Mouse (Mus musculus) testis, adult 2 months (tissue): ENCODE measurements around the gene Artn. TPM values are rescaled to one million over a fixed set of nuclear protein-coding genes. Genes with fewer than 3 reads are reported as not detected.

Experiments used
- H3K27ac ChIP-seq: fragments of 200-500 bp; 2 replicates; pipeline ENCODE4 v1.5.1; 2012; ENCODE audit warnings: low read depth, low read length; ENCODE audit not compliant: control insufficient read depth, insufficient read depth
- H3K27me3 ChIP-seq: fragments of 200-500 bp; 2 replicates; pipeline ENCODE4 v1.6.1; 2012; ENCODE audit warnings: mild to moderate bottlenecking, low read length, moderate library complexity; ENCODE audit not compliant: control insufficient read depth, insufficient read depth
- H3K36me3 ChIP-seq: fragments of 200-500 bp; 2 replicates; pipeline ENCODE4 v1.6.1; 2012; ENCODE audit warnings: mild to moderate bottlenecking, low read length; ENCODE audit not compliant: control insufficient read depth, insufficient read depth
- H3K4me1 ChIP-seq: fragments of 200-500 bp; 2 replicates; pipeline ENCODE4 v1.6.1; 2012; ENCODE audit warnings: low read length; ENCODE audit not compliant: control insufficient read depth, insufficient read depth
- H3K4me3 ChIP-seq: fragments of 200-500 bp; 2 replicates; pipeline ENCODE4 v1.5.1; 2012; ENCODE audit warnings: low read depth, mild to moderate bottlenecking, low read length, moderate library complexity, mixed read lengths; ENCODE audit not compliant: control insufficient read depth
- CTCF ChIP-seq: fragments of 200-500 bp; IDR thresholded peaks from 2 replicates; pipeline ENCODE4 v1.5.1; 2012; ENCODE audit warnings: low read depth, mild to moderate bottlenecking, inconsistent platforms, low read length, moderate library complexity; ENCODE audit not compliant: control insufficient read depth, insufficient read depth, insufficient replicate concordance
- POLR2A ChIP-seq: fragments of 200-500 bp; IDR thresholded peaks from 2 replicates; pipeline ENCODE4 v1.6.1; 2012; ENCODE audit warnings: low read depth, mild to moderate bottlenecking, inconsistent platforms, low read length, moderate library complexity; ENCODE audit not compliant: control insufficient read depth
- polyA plus RNA-seq: library from polyadenylated mRNA; depleted of rRNA; stranded (reverse); fragments of >200 nt; gene quantifications from 2 replicates; pipeline ENCODE4 v1.2.3, GENCODE M21; 2012; rRNA removed

The Artn gene
- polyA plus RNA-seq, 1 experiment, result 9.0 TPM

DNA sequence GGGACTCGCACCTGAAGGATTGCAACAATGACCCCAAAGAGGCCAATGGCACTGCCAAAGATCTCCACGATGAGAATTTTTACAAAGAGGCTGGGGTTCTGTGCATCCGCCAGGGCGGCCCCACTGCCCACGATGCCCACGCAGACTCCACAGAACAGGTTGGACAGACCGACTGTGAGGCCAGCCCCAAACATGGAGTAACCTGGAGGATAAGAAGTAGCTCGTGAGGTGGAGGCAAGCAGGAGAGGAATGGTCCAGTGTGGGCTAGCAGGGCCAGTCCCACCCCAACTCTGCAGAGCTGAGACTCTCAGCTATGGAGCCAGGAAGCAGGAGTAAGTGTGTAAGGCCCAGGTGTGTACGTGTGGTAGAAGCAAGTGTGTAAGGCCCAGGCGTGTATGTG, 44.5 kb downstream of the Artn start:
- Histone ChIP-seq H3K27me3 (no peaks in the 10 kb centered on the region), H3K36me3 (no peaks in the 10 kb centered on the region; the same call in 1 of the 2 replicates), H3K4me1 (peaks cover 11% of the 10 kb centered on the region), H3K4me3 (peak overlapping the region; percentile 91), H3K27ac (peak overlapping the region; percentile 92)
- TF ChIP-seq POLR2A (0 out of 2 replicates have a peak, but pooled peaks have one; percentile 28), CTCF (no peak; the same call in 1 of the 2 replicates)

DNA sequence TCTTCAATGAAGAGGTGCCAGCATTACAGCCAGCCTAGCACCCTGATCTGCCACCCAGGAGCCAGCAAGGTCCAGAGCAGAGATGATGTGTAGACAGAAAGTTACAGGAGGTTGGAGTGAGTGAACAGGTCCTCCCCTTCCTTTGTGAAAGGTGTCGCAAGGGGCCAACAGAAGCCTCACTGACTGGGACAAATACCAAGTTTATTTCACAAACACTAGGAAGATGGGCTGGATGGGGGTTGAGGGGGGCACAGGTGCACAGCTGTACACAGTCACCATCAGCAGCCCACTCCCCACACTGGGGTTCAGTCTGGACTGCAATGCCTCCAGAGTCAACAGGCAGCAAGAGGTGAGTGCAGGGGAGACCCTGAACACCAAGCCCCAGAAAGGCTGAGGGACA, 45.4 kb downstream of the Artn start:
- no peaks in the 10 kb centered on the region; the same call in 1 of the 2 replicates for H3K36me3 ChIP-seq
- H3K4me3 ChIP-seq, result peak overlapping the region; percentile 91
- peak overlapping the region; percentile 100 for H3K27ac ChIP-seq
- peaks cover 11% of the 10 kb centered on the region for H3K4me1 ChIP-seq
- no peaks in the 10 kb centered on the region for H3K27me3 ChIP-seq
- TF ChIP-seq POLR2A, result no peak
- TF ChIP-seq CTCF, result no peak

DNA sequence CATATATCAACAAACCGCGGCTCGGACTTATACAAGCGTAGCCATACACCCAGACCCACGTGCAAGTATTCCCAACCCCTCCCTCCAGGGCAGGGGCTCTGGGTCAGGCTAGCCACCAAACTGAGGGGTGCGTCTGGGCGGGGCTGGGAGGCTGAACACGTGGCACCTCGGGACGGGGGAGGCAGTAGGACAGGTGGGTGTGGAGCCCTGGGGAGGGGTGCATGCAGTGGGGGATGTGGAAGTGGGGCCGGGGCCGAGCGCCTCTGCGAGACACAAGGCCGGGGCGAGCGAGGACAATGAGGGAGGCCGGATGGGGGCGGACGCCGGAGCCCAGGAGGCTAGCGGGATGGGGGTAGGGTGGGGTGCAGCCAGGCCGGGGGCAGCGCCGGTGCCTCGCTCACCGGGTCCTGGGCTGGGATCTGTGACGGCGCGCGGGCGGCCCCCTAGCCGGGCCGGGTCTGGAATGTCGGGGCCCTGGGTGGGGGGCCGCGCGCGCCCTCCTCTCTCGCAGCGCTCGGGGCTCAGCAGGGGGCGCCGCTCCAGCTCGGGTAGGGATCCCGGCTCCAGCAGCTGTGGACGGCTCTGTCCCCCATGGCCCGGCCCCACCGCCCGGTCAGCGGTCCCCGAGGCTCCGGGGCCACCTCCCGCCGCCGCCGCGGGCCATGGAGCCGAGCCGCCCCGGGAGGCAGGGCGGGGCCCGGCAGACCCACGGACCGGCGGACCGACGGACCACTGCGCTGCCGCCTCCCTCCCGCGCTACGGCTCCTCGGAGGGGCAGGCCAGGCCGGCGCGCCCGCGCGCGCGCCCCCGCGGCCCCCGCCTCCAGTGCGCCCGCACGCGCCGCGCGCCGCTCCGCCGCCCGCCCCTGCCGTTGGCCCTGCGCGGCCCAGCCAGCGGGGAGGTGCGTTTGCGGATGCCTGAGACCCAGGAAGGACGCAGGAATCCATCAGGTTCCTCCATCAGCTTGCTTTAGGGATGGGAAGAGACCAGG, 46.6 kb downstream of the Artn start, which contains the start of gene B4galt2:
B4galt2 (minus strand) TSS at position 787 of the 991 bp plus-strand sequence.
- H3K4me1 ChIP-seq, result peaks cover 11% of the 10 kb centered on the region

DNA sequence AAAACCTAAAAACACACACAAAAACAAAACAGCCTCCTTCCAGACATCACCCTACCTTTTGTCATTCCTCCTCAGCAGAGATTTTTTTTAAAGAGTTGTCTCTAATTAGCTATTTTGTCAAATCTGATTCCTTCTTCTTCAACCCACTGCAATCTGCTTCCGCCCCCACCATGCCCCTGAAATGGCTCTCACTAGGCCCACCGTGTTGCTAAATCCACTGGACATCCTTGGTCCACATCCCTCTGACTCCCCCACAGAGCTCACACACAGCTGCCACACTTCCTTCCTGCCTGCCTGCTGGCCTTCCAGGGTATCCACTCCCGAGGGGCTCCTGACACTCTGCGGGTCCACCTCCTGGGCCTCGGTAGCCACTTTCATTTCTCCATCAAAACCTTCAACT, 50.9 kb downstream of the Artn start:
- H3K4me1 ChIP-seq, result peaks cover 6% of the 10 kb centered on the region
- no peak overlapping the region for H3K4me3 ChIP-seq
- TF ChIP-seq POLR2A (no peak), CTCF (no peak)
- no peak overlapping the region for H3K27ac ChIP-seq
- H3K36me3 ChIP-seq, result peaks cover 1% of the 10 kb centered on the region; the same call in 1 of the 2 replicates
- H3K27me3 ChIP-seq, result no peaks in the 10 kb centered on the region

More for the DNA sequence above, 46.6 kb downstream of the Artn start, which contains the start of gene B4galt2:
- peak within 1 kb of the TSS; percentile 100 for H3K27ac ChIP-seq
- TF ChIP-seq POLR2A, result peak; percentile 83
- TF ChIP-seq CTCF, result no peak
- H3K4me3 ChIP-seq, result peak within 1 kb of the TSS; percentile 91
- H3K27me3 ChIP-seq, result no peaks in the 10 kb centered on the region
- H3K36me3 ChIP-seq, result no peaks in the 10 kb centered on the region; the same call in 1 of the 2 replicates

DNA sequence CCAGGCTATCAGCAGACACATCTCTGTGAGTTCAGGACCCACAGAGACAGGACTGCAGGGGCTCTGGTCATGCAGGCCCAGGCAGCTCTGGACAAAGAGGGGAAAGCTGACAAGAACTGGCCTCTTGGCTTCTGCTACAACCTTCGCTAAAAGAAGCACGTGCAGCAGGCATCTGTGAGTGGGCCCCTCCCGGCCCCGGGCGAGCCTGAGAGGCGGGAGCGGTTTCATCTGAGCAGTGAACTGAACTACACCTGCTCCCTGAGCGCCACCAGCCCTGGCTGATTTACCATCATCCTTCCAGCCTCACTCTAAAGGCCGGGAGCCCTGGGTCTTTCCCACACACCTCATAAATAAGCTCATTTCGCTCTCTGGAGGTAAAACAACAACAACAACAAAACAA, 51.3 kb downstream of the Artn start:
- H3K27ac ChIP-seq, result no peak overlapping the region

More for the DNA sequence above, 51.3 kb downstream of the Artn start:
- Histone ChIP-seq H3K4me3 (no peak overlapping the region), H3K27me3 (no peaks in the 10 kb centered on the region), H3K36me3 (peaks cover 1% of the 10 kb centered on the region; the same call in 1 of the 2 replicates), H3K4me1 (peaks cover 6% of the 10 kb centered on the region)
- TF ChIP-seq CTCF, result no peak
- TF ChIP-seq POLR2A, result no peak

Other genes with a start within 250 kb of the Artn start
- 37.8 and 42.0 TPM in 2 replicates for gene Dmap1, start 247.5 kb downstream of the Artn start, polyA plus RNA-seq
- gene Gm12845, start 205.4 kb downstream of the Artn start, polyA plus RNA-seq, result not detected in 2 replicates
- 31.3 and 33.3 TPM in 2 replicates for gene Klf17, start 164.1 kb downstream of the Artn start, polyA plus RNA-seq
- gene Slc6a9, start 95.3 kb downstream of the Artn start, polyA plus RNA-seq, result 6.4 and 7.4 TPM in 2 replicates
- gene Ccdc24, start 57.2 kb downstream of the Artn start, polyA plus RNA-seq, result 137 and 146 TPM in 2 replicates
- 28.5 and 33.1 TPM in 2 replicates for gene B4galt2, start 46.3 kb downstream of the Artn start, polyA plus RNA-seq
- 214 and 232 TPM in 2 replicates for gene Atp6v0b, start 42.4 kb downstream of the Artn start, polyA plus RNA-seq
- 6.6 and 8.2 TPM in 2 replicates for gene Dph2, start 37.7 kb downstream of the Artn start, polyA plus RNA-seq
- 207 and 222 TPM in 2 replicates for gene Ipo13, start 14.8 kb downstream of the Artn start, polyA plus RNA-seq
- gene St3gal3, start 205.2 kb upstream of the Artn start, polyA plus RNA-seq, result 3.4 and 4.4 TPM in 2 replicates